Mouse (Mus musculus): Measurements from ENCODE around the gene Mcoln2.

- TF ChIP-seq GATA1 (IDR thresholded peaks at IDR 0.05; ENCODE audit: borderline replicate concordance, low read length) (no peak), FLI1 (IDR thresholded peaks at IDR 0.05; ENCODE audit: low read length) (no peak)
Observed at GRCm38 (mm10) chr3:146159360-146159759, 9.7 kb downstream of the Mcoln2 start.
